Mouse (Mus musculus) T-helper 17 cell (primary cell): Measurements from ENCODE around the gene Sri.
"Not testable (repeated sequence)": the region's sequence is repeated elsewhere in the genome, so short reads cannot be mapped to it uniquely, and the experiment has no call there.

Experiments used
- in situ Hi-C, 2 experiments: fragments of 300-600 bp; cut with MboI, MseI; formaldehyde crosslinking; loops; 1 replicate in 1 of 2; 2 replicates in 1 of 2; pipeline ENCODE4 v1.15.1; 2025; ENCODE audit warnings: high pct_unique_total_duplicates in 2 of 2

Gene Sri

GRCm38 (mm10) chr5:8045855-8046254, at the start of gene Sri:
Gene Sri (plus strand): TSS chr5:8046078.
- in situ Hi-C loops, result no loop called here

GRCm38 (mm10) chr5:7996401-7997044, 49.4 kb upstream of the Sri start:
- in situ Hi-C loops, result no loop called here

GRCm38 (mm10) chr5:7997086-7997485, 48.8 kb upstream of the Sri start:
- in situ Hi-C loops, result no loop called here

GRCm38 (mm10) chr5:8000466-8000865, 45.4 kb upstream of the Sri start:
- in situ Hi-C loops, result no loop called here

GRCm38 (mm10) chr5:8002827-8003226, 43.1 kb upstream of the Sri start:
- in situ Hi-C loops, result no loop called here

GRCm38 (mm10) chr5:8013276-8013675, 32.6 kb upstream of the Sri start:
- in situ Hi-C loops, result no loop called here

GRCm38 (mm10) chr5:8034596-8034995, 11.3 kb upstream of the Sri start:
- in situ Hi-C loops, result not testable (repeated sequence)

- in situ Hi-C loops, result loop anchor here (25.0 kb wide), 2 partner anchors 358 to 1108 kb away; partner anchors contain the start of genes Dbf4 (in 1 of the 2), Dmtf1 (in 1 of the 2) and Slc25a40 (in 1 of the 2)
Observed at GRCm38 (mm10) chr5:8053827-8054226, 7.9 kb downstream of the Sri start.

- in situ Hi-C loops, result loop anchor here (25.0 kb wide), 2 partner anchors 357 to 1107 kb away; partner anchors contain the start of genes Dbf4 (in 1 of the 2), Dmtf1 (in 1 of the 2) and Slc25a40 (in 1 of the 2)
Observed at GRCm38 (mm10) chr5:8055721-8056129, 9.8 kb downstream of the Sri start.

GRCm38 (mm10) chr5:8056141-8057017, 10.5 kb downstream of the Sri start:
- in situ Hi-C loops, result loop anchor here (25.0 kb wide), 2 partner anchors 356 to 1106 kb away; partner anchors contain the start of genes Dbf4 (in 1 of the 2), Dmtf1 (in 1 of the 2) and Slc25a40 (in 1 of the 2)

GRCm38 (mm10) chr5:8057018-8057323, 11.1 kb downstream of the Sri start:
- in situ Hi-C loops, result loop anchor here (25.0 kb wide), 2 partner anchors 355 to 1105 kb away; partner anchors contain the start of genes Dbf4 (in 1 of the 2), Dmtf1 (in 1 of the 2) and Slc25a40 (in 1 of the 2)

GRCm38 (mm10) chr5:8058056-8058455, 12.2 kb downstream of the Sri start:
- in situ Hi-C loops, result loop anchor here (25.0 kb wide), 2 partner anchors 354 to 1104 kb away; partner anchors contain the start of genes Dbf4 (in 1 of the 2), Dmtf1 (in 1 of the 2) and Slc25a40 (in 1 of the 2)

- in situ Hi-C loops, result loop anchor here (10.0 to 25.0 kb wide), 3 partner anchors 350 to 1100 kb away; partner anchors contain the start of genes Dbf4 (in 1 of the 2), Dmtf1 (in 1 of the 2) and Slc25a40 (in 1 of the 2)
Observed at GRCm38 (mm10) chr5:8062469-8062868, 16.6 kb downstream of the Sri start.

GRCm38 (mm10) chr5:8063207-8063606, 17.3 kb downstream of the Sri start:
- in situ Hi-C loops, result loop anchor here (10.0 to 25.0 kb wide), 3 partner anchors 349 to 1099 kb away; partner anchors contain the start of genes Dbf4 (in 1 of the 2), Dmtf1 (in 1 of the 2) and Slc25a40 (in 1 of the 2)

GRCm38 (mm10) chr5:8073406-8073805, 27.5 kb downstream of the Sri start:
- in situ Hi-C loops, result loop anchor here (25.0 kb wide), 2 partner anchors 339 to 1089 kb away; partner anchors contain the start of genes Dbf4 (in 1 of the 2), Dmtf1 (in 1 of the 2) and Slc25a40 (in 1 of the 2)

GRCm38 (mm10) chr5:8073901-8074561, 28.2 kb downstream of the Sri start:
- in situ Hi-C loops, result loop anchor here (25.0 kb wide), 2 partner anchors 338 to 1088 kb away; partner anchors contain the start of genes Dbf4 (in 1 of the 2), Dmtf1 (in 1 of the 2) and Slc25a40 (in 1 of the 2)

GRCm38 (mm10) chr5:8077481-8077880, 31.6 kb downstream of the Sri start:
- in situ Hi-C loops, result no loop called here

- in situ Hi-C loops, result no loop called here
Observed at GRCm38 (mm10) chr5:8082800-8083509, 37.1 kb downstream of the Sri start.

- in situ Hi-C loops, result no loop called here
Observed at GRCm38 (mm10) chr5:8085661-8086060, 39.8 kb downstream of the Sri start.

GRCm38 (mm10) chr5:8088147-8088546, 42.3 kb downstream of the Sri start:
- in situ Hi-C loops, result no loop called here
